Mouse (Mus musculus) c-Kit-positive CD71-positive TER-119-negative erythroid progenitor cells, embryonic 14.5 days (primary cell): Measurements from ENCODE around the gene Tfap2d.

Experiments
- DNase-seq: peaks from one replicate; pipeline ENCODE4 v3.0.0-alpha.2; 2013; ENCODE audit warnings: low read depth

Gene Tfap2d

DNA sequence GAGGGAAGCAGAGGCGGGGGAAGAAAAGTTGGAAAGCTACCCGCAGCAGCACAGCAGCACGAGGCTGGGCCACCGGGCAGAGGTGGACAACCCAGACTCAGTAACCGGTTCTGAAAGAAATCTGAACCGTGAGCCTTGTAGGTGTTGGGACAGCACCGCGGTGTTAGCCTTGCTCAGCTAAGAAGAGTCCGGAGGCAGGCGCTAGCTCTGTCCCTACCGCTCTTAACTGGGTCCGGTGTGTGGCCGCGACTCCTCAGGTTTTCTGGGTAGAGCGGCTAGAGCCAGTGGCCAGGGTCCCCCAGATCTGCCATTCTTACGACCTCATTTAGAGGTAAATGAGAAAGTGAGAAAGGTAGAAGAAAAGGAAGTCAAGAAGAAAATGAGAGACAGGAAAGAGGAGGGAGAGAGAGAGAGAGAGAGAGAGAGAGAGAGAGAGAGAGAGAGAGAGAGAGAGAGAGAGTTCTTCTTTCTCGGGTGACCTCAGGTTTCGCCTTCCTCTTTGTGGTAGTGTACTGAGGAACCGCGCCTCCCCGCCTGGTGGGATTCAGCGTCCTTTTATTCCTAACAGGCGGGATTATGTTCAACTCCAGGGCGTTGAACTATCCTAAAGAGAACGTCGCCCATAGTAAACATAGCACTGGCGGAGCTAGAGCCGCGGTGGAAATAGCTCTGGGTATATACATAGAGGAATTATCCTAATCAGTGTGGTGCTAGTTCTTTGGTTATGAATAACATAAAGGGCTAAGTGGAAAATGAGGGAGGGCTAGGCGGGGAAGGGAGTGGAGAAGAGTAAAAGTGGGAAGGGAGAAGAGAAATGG lies 107.6 kb downstream of the Tfap2d start:
- DNase-seq = no peak

DNA sequence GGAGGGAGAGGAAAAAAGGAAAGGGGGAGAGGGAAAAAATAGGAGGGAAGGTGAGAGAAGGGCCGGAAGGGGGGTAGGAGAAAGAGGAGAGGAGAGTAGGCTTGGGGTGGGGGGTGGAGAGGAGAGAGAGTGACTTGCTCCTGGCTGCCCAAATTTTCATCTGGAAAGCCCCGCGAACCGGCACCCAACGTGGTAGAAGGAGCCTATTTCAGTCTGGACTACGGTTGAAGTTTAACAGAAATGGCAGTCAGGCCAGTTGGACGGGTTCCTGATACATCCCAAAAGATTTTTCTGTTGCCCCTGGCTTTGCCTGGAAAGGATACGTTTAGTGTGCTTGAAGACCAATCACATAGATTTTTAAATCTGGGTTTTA lies 108.2 kb downstream of the Tfap2d start:
- no peak for DNase-seq

DNA sequence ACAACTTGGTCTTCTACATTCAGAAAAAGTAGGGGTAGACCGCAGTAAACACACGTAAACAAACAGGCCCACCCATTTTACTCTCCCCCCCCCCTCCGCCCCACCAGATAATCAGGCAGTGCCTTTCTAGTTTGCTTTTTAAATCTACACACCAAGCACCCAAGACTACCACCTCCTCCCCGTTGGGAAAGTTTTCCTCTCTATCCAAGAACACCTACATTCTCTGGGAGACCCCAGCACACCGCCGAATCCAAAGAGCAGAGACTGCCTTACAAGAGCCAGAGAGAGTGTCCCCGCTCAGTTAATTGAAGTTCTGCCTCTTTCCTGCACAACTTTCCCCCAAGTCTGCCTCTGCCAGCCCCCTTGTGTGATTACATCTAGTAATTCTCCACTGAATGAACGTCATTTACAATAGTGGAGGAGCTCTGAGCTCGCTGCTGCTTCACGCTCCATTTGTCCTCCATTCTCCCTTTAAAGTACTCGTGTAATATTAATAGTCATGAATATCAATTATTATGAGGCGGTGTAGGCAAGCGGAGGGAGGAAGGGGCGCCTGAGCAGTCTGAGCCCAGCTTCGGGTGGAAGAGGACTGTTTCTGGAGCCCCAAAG lies 108.8 kb downstream of the Tfap2d start:
- DNase-seq = no peak

DNA sequence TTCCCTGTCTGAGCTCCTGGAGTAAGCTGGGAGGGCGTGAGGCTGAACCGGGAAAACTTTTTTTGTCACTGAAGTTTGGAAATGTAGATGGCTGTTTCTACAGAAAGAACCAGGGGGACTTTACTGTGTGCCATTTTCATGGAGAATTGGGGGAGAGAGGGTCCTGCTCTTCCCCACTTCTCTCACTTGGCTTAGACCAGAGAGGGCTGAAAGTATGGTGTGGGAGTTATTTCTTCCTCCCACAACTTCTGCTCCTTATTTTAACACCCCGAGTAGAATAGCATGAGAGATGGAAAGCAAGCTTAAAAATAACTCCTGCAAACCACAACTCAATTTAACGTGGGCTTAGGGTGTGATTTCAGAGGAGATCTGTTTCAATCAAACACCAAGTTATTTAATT lies 109.9 kb downstream of the Tfap2d start:
- DNase-seq = no peak

DNA sequence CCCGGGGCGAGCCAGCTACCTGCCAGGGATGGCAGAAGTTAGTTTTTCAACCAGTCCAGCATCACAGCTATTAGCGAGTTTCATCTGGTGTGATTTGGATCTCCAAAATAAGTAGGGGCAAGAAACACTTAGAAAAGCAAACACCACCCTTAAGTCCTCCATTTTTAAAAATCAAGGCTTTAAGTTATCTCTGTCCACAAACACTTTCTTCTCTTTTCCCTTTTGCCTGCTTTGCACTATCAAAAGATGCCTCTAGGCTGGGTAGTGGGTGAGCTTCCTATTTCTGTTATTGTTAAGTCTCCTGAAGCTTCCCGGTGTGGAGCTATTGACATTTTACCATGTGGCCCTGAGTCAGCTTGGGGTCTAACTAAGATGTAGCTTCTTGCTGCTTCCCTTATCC lies 110.3 kb downstream of the Tfap2d start:
- no peak for DNase-seq

DNA sequence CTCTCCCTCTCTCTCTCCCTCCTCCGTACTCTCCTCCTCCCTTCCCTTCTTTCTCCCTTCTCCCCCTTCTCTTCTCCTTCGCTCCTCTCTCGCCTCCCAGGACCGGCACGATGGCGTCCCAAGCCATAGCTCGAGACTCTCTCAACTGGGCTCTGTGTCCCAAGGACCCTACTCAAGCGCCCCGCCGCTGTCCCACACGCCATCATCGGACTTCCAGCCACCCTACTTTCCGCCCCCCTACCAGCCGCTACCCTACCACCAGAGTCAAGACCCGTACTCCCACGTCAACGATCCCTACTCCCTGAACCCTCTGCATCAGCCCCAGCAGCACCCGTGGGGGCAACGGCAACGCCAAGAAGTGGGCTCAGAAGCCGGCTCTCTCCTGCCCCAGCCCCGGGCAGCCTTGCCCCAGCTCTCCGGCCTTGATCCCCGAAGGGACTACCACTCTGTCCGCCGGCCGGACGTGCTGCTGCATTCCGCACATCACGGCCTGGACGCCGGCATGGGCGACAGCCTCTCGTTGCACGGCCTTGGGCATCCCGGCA lies 111.1 kb downstream of the Tfap2d start:
- no peak for DNase-seq
